Mouse (Mus musculus) E14TG2a.4 (cell line): ENCODE results near the gene Alg5.

Experiments
- CTCF ChIP-seq: conservative IDR thresholded peaks from 2 replicates; pipeline ENCODE4 v1.5.1; 2014; ENCODE audit warnings: low read length
- NANOG ChIP-seq: IDR thresholded peaks from 2 replicates; pipeline ENCODE4 v1.6.1; 2014; ENCODE audit warnings: borderline replicate concordance, low read length, mixed read lengths

DNA sequence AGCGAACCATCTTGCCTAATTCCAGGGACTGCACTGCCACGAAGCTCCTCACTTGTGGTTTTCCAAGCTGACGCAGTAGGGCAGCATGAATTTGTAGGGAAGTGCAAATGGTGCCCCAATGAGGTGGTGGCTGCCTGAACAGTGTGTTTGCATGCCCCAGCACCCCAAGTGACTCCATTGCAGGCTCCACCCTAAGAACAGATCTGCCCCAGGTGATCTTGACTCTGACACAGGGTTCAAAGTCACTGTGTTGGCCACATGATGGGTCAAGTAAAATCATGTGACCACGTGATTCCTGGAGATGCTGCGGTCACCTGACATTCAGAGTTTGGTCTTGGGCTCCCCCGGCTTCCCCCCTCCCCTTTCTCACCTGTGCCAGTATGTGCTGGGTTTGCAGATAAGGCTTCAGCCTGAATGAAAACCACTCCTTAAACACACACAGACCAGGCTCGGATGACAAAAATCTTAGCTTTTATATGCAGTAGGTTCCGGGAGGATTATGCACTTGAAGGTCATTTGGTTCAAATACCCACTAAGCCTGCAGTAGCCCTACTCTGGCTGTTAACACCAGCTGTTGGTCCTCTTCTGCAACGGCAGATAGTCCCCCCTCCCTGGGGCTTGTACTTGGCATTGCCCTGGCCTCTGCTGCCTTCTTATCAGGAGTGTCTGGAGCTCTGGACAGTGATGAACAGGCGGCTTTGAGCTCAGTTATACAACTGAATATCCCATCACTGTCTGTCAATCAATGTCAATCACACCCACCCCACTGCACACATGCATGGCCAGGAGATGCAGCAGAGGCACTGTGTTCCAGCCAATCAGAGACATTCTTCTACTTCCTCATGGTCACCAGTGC is 56.7 kb downstream of the Alg5 start:
- TF ChIP-seq CTCF: no peak
- TF ChIP-seq NANOG: no peak
